ENCODE assay signal across 29 mouse cellular contexts in genomic region chr14:38700972-38701371, GRCm38 (mm10).
"Had no signal": no experiment of that assay in that cellular context is flagged by ENCODE, and none has a peak within 500 bp of the region (broad histone marks: within the 10 kb centered on the region; RNA-seq: fewer than 3 reads in every experiment).

No protein-coding gene starts in this region.

- H3K27me3 ChIP-seq: limb, embryonic 12.5 days; limb, embryonic 15.5 days; liver, embryonic 12.5 days; liver, embryonic 13.5 days; liver, embryonic 15.5 days; lung, embryonic 15.5 days; megakaryocyte, embryonic 14.5 days; midbrain, embryonic 15.5 days; neural tube, embryonic 12.5 days; neural tube, embryonic 13.5 days had no signal

- H3K36me3 ChIP-seq: limb, embryonic 12.5 days; limb, embryonic 15.5 days; liver, embryonic 12.5 days; liver, embryonic 13.5 days; liver, embryonic 15.5 days; lung, embryonic 15.5 days; midbrain, embryonic 10.5 days; midbrain, embryonic 12.5 days; midbrain, embryonic 13.5 days; midbrain, embryonic 15.5 days; neural tube, embryonic 12.5 days; neural tube, embryonic 13.5 days had no signal

- ATAC-seq: liver, embryonic 12.5 days; liver, postnatal 0 days; lung, postnatal 0 days; midbrain, embryonic 13.5 days; midbrain, embryonic 15.5 days; midbrain, embryonic 16.5 days had no signal

- H3K27ac ChIP-seq: left cerebral cortex, adult 2 months; limb, embryonic 12.5 days; limb, embryonic 15.5 days; liver, embryonic 12.5 days; liver, embryonic 13.5 days; liver, embryonic 14.5 days; liver, embryonic 15.5 days; lung, embryonic 15.5 days; macrophage; midbrain, embryonic 10.5 days; midbrain, embryonic 12.5 days; midbrain, embryonic 13.5 days; midbrain, embryonic 15.5 days; neural tube, embryonic 12.5 days; neural tube, embryonic 13.5 days had no signal

- H3K4me1 ChIP-seq: limb, embryonic 12.5 days; limb, embryonic 15.5 days; liver, embryonic 12.5 days; liver, embryonic 13.5 days; liver, embryonic 15.5 days; lung, embryonic 15.5 days; megakaryocyte, embryonic 14.5 days; neural tube, embryonic 12.5 days; neural tube, embryonic 13.5 days had no signal

- H3K9ac ChIP-seq: limb, embryonic 12.5 days; limb, embryonic 15.5 days; liver, embryonic 12.5 days; liver, embryonic 13.5 days; liver, embryonic 14.5 days; liver, embryonic 15.5 days; liver, postnatal 0 days; lung, embryonic 15.5 days; midbrain, embryonic 12.5 days; midbrain, embryonic 13.5 days; midbrain, embryonic 15.5 days; neural tube, embryonic 12.5 days; neural tube, embryonic 13.5 days had no signal

- H3K4me3 ChIP-seq: left cerebral cortex, adult 2 months; limb, embryonic 12.5 days; limb, embryonic 15.5 days; liver, embryonic 12.5 days; liver, embryonic 13.5 days; liver, embryonic 15.5 days; lung, embryonic 15.5 days; megakaryocyte, embryonic 14.5 days; midbrain, embryonic 10.5 days; midbrain, embryonic 12.5 days; midbrain, embryonic 13.5 days; midbrain, embryonic 15.5 days; myocyte; neural tube, embryonic 12.5 days; neural tube, embryonic 13.5 days had no signal

- H3K9me3 ChIP-seq: limb, embryonic 12.5 days; limb, embryonic 15.5 days; liver, embryonic 12.5 days; liver, embryonic 13.5 days; liver, embryonic 15.5 days; lung, embryonic 15.5 days; megakaryocyte, embryonic 14.5 days; midbrain, embryonic 10.5 days; midbrain, embryonic 12.5 days; midbrain, embryonic 13.5 days; midbrain, embryonic 15.5 days; neural tube, embryonic 12.5 days; neural tube, embryonic 13.5 days had no signal

- H3K4me2 ChIP-seq: limb, embryonic 12.5 days; limb, embryonic 15.5 days; liver, embryonic 11.5 days; liver, embryonic 12.5 days; liver, embryonic 13.5 days; liver, embryonic 15.5 days; lung, embryonic 15.5 days; midbrain, embryonic 11.5 days; midbrain, embryonic 12.5 days; midbrain, embryonic 13.5 days; midbrain, embryonic 15.5 days; neural tube, embryonic 12.5 days; neural tube, embryonic 13.5 days had no signal

- DNase-seq: left cerebral cortex, postnatal 4 days; liver; liver, embryonic 13.5 days; liver, postnatal 0 days; lung, adult 18-20 months; lung, adult 2 months; lung, postnatal 10 days; lung, postnatal 36 days; lung, postnatal 4 days had no signal
